Mouse (Mus musculus) left cerebral cortex, adult 2 months (tissue): Measurements from ENCODE around the gene Zfp518b. TPM values are rescaled to one million over a fixed set of nuclear protein-coding genes. Genes with fewer than 3 reads are reported as not detected.

ENCODE experiments used
- DNase-seq, 2 experiments: peaks; one replicate each; pipeline ENCODE4 v3.0.0; 2021 to 2022; ENCODE audit warnings: low spot score in 2 of 2, mixed read lengths in 1 of 2; ENCODE audit errors: extremely low spot score in 1 of 2
- H3K27ac ChIP-seq: fragments of 200-600 bp; 2 replicates; pipeline ENCODE4 v1.8.1; 2022
- H3K4me3 ChIP-seq: fragments of 200-600 bp; 2 replicates; pipeline ENCODE4 v1.8.1; 2022
- CTCF ChIP-seq: fragments of 200-600 bp; IDR thresholded peaks from 2 replicates; pipeline ENCODE4 v1.8.1; 2022; ENCODE audit warnings: antibody characterized with exemption, mild to moderate bottlenecking, moderate library complexity
- intact Hi-C: fragments of 180-260 bp; cut with DNase I; formaldehyde crosslinking; loops from one replicate; pipeline ENCODE4 v1.15.1; 2025
- long read RNA-seq, 2 experiments: library from polyadenylated mRNA; stranded (forward); transcript quantifications; one replicate each; pipeline ENCODE4 v2.0.0; 2021; ENCODE audit warnings: borderline mapping rate in 2 of 2
- total RNA-seq, 2 experiments: library from RNA; stranded (reverse); gene quantifications; 2 replicates each; pipeline ENCODE4 v1.2.3; 2021

Gene Zfp518b
- 10 to 100 TPM; 12.4 to 14.4 TPM for total RNA-seq
- long read RNA-seq, experiment 1, full-length matches to known transcripts = 4 of 10 reads
- long read RNA-seq, experiment 1, partial matches to known transcripts = 2 of 10 reads
- long read RNA-seq, experiment 1, other reads (novel, unspliced or antisense) = 4 of 10 reads
- long read RNA-seq, experiment 2, full-length matches to known transcripts = 13 of 17 reads
- long read RNA-seq, experiment 2, partial matches to known transcripts = 0 of 17 reads
- long read RNA-seq, experiment 2, other reads (novel, unspliced or antisense) = 4 of 17 reads

DNA sequence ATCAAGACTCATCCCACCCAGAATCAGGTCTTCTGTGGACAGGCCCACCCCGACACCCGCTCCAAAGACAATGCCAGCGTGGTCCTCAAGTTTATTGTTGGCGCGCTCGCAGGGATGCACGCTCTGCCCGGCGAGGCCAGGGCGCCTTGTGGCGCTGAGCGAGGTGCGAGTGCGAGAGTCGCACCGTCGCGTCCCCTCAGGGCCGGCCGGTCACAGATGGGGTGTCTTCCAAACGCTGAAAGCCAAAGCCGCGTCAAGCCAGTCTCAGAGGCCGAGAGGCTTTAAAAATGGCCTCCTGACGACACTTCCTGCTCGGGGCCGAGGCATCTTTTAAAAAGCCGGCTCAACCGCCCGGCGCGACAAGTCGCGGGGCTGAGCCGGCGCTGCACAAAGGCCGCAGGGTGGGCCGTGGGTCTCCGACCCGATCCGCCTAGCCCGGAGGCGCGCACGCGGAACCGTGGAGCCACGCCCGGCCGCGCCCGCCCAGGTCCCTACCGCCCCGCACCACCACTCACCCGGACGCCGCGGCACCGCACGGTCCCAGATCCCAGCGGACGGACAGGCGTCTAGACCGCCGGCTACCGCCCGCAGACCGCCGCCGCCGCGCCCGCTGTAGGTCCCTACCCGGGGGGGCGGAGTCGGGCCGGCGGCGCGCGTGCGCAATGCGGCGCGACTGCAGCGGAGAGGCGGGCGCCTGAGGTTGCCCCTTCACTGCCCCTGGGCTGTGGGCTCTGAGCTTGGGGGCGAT lies at the start of gene Zfp518b:
TSS of gene Zfp518b (minus strand) at position 663 of the 748 bp plus-strand sequence.
- H3K27ac ChIP-seq = peak within 1 kb of the TSS; percentile 83
- no peak for TF ChIP-seq CTCF
- DNase-seq = peak; percentile 80 to 81
- intact Hi-C loops = no loop called here
- H3K4me3 ChIP-seq = peak within 1 kb of the TSS; percentile 76

DNA sequence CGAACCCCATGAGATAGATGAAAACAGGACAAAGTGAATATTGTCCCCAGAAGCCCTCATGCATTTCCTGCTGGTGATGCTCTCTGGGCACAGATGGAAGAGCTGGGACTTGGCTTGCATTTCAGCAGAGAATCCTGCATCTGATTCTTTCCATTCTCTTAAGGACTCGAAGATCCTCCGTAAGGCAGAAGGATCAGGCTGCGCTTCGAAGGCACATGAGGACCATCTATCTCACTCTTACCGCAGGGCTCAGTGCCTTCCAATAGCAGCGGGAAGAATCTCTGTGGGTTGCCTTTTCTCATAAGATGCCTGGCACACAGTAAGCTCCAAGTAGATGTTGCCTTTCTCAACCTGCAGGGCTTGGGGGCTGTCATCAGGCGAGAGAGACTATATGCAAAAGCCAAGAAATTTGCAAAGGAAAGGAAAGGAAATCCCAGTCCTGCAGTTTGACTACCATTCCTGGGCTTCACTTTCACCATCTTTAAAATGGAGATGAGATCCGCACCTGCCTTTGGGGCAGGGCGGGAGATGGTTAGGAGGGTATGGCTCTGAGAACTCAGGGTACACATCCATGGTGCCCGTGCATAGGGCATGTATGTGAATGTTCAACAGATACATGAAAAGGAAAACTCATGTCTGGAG lies 24.4 kb upstream of the Zfp518b start:
- Histone ChIP-seq H3K27ac (no peak overlapping the region), H3K4me3 (no peak overlapping the region)
- DNase-seq = no peak
- intact Hi-C loops = no loop called here
- no peak for TF ChIP-seq CTCF

DNA sequence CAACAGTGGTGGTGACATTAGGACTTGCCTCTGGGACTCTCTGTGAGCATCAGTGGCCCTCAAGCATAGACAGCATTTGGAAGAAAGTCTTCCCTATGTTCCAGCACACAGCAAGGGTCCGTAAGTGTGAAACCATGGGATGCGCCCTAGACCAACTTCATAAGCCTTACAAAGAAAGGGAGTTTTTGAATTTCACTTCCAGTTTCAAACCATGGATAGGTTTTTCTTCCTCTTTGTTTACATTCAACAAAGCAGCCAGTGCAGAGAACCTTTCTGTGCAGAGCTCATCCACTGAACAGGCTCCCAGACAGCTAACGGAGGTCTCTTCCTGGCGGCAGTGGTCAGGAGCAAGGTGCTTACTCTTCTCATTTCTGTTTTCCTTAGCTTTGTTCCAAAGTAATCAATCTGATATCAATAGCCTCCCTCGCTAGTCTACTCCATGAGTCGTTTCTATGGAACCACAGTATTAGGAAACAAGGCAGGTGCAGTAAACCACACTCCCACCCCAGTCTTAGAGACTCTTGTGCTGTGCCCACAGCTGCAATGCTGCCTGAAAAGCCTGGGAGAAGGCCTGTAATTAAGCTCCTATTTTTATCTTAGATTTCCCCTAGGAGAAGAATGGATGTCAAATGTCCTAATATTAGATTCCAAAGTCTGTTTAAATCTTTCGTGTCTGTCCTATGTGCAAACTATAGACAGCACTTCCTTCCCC lies 22.9 kb upstream of the Zfp518b start:
- TF ChIP-seq CTCF = no peak
- H3K27ac ChIP-seq = no peak overlapping the region
- intact Hi-C loops = no loop called here
- no peak overlapping the region for H3K4me3 ChIP-seq
- no peak for DNase-seq

DNA sequence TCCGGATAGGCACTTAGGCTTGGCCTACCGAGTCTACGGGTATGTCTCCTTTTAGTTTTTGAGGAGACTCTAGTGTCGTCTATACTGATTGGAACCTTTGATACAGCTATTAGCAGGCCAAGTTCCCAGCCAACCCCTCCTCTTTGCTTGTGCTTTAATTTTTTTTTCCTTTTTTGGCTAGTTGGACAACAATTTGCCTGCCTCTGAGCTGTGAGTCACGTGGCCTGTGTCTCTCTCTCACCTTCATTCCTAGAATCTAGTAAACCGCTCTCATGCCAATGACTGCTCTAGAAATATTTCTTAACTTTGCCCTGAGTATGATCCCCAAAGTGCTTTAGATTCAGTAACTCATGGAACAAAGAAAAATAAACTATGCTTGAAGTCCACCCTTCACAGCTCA lies 18.3 kb upstream of the Zfp518b start:
- no peak for TF ChIP-seq CTCF
- DNase-seq = no peak
- Histone ChIP-seq H3K27ac (no peak overlapping the region), H3K4me3 (no peak overlapping the region)
- intact Hi-C loops = no loop called here

DNA sequence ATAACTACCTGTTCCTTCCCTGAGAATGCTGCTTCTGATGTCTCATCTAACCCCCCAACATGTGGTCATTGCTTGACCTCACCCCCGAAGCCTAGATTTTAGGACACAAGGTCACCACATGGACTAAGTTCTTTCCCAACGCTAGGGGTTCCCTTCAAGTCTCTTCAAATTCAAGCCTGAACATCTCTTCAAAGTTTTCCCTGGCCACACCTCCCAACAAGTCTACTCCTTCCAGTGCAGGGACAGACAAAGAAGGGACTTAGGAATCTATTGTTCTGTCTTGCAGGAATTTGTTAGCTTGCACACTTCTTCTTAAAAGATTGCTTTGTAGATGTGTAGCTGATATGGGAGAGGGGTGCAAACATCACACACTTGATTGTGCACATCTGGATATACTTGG lies 17.5 kb upstream of the Zfp518b start:
- TF ChIP-seq CTCF = no peak
- Histone ChIP-seq H3K4me3 (no peak overlapping the region), H3K27ac (no peak overlapping the region)
- no peak for DNase-seq
- intact Hi-C loops = no loop called here

DNA sequence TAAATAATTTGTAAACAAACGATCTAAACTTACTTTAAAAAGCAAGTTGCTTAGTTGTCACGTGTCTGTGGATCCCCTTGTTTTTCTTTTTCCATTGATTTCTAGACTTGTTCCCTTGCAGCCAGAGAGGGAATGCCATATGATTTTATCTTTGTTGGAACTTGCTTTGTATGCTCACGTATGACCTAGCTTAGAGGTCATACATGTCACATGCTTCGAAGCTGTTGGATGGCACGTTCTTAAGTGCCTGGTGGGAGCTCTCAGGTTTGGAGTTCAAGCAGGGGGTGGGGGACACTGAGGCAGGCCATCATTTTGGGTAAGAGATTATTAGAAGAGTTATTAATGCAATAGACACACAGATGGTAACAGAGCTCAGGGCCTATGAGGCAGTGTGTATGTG lies 13.8 kb upstream of the Zfp518b start:
- intact Hi-C loops = no loop called here
- H3K27ac ChIP-seq = no peak overlapping the region
- no peak for DNase-seq
- TF ChIP-seq CTCF = no peak
- no peak overlapping the region for H3K4me3 ChIP-seq

DNA sequence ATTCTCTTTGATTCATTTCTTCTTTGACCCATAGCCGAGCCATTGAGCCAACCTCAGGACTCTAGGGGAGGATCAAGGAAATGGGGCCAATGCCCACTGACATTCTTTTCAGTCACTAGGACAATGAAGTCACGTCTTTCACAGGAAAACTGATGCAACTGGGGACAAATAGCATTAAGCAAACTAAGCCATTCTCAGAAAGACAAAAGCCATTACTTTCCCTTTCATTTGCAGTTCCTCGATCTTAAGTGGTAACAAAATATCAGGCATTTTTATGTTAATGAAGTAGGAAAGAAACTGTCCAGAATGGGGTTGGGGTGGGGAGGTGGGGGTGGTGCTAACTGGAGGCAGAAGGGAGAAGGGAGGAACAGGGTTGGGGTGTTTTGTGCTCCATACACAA lies 13.4 kb upstream of the Zfp518b start:
- DNase-seq = no peak
- Histone ChIP-seq H3K4me3 (no peak overlapping the region), H3K27ac (no peak overlapping the region)
- TF ChIP-seq CTCF = no peak
- intact Hi-C loops = no loop called here

DNA sequence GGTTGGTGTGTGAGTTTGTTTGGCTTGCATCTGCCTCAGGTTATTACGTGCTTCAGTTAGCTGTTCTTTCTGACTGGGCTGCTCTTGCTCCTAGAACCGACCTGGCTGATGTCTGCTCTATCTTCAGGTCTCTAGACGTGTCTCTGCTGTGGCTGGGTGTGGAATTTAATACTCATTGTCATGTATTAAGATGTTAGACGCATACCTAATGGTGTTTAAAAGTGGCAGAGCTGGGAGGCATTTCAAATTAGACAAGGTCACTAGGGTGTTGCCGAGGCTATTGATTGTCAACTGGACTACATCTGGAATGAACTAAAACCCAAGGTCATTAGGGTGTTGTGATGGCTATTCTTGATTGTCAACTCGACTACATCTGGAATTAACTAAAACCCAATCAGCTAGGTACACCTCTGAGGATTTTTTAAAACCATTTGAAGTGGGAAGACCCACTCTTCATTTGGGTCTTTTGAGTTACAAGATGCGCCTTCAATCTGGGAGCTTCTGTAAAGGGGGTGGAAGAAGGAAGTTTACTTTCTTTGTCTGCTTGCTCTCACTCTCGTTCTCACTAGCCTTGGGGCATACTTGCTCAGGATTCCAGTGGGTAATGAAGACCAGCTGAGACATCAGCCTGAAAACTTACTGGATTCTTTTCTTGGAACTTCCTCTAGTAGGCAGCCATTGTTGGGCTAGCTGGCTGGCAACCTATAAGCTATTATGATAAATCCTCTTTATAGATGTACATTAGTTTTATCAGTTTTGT lies 12.2 kb upstream of the Zfp518b start:
- TF ChIP-seq CTCF = no peak
- no peak for DNase-seq
- H3K27ac ChIP-seq = no peak overlapping the region
- no peak overlapping the region for H3K4me3 ChIP-seq
- intact Hi-C loops = no loop called here

DNA sequence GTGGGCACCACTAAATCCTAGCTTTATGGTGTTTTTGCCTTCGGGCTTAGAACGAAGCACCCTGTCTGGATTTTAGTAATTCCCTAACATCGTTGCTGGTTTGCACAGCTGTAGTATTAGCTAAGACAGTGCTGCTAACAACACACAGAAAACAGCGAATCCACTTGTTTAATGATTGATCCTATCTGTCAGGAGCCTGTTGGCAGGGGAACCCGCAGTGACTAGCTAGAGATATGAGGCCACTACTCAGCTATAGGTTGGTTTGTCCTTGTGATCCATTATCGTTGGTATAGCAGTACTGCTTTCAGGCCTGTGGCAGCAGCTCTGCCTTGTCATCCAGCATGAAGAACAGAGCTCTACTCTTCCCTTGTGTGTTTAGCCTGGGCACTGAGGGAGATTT lies 8.2 kb upstream of the Zfp518b start:
- no peak for TF ChIP-seq CTCF
- intact Hi-C loops = no loop called here
- Histone ChIP-seq H3K27ac (no peak overlapping the region), H3K4me3 (no peak overlapping the region)
- DNase-seq = no peak

DNA sequence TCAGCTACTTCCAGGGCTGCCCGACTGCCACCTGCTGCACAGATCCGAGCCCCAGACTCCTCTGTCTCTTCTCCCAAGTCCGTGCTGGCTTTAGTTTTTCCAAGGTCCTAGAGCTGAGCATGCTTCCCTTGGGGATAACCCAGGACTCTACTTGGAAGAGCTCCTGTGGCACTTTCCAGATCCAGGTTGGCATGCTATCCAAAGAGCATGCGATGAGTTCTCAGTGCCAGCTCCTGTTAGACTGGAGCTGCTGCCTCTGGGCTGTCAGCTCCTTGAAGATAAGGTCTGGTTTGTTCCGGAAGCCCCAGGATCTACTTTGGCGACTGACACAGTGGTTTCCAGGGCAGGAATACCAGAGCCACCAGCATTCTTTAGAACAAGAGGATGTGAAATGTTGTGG lies 4.6 kb upstream of the Zfp518b start:
- intact Hi-C loops = no loop called here
- H3K4me3 ChIP-seq = no peak overlapping the region
- no peak for TF ChIP-seq CTCF
- DNase-seq = no peak
- no peak overlapping the region for H3K27ac ChIP-seq

DNA sequence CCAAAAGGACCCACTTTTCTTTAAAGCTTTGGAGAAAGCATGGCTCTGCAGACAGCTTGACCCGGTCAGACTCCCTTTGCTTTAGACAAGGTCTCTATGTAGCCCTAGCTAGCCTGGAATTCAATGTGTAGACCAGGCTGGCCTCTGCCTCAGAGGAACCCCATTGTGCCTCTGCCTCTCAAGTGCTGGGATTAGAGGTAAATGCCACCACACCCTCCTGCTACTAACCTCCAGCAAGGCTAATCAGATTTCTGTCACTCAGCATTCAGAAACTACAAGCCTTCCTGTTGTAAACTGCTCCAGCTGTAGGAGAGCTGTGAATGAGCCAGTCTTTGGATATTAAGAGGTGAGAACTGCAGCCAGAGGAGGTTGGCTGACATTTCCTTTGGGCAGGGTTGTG lies 3.1 kb upstream of the Zfp518b start:
- intact Hi-C loops = no loop called here
- no peak for TF ChIP-seq CTCF

More for the DNA sequence above, 3.1 kb upstream of the Zfp518b start:
- Histone ChIP-seq H3K27ac (no peak overlapping the region), H3K4me3 (no peak overlapping the region)
- DNase-seq = no peak
